Mouse (Mus musculus): ENCODE results near the gene Rrnad1. TPM values are rescaled to one million over a fixed set of nuclear protein-coding genes. Genes with fewer than 3 reads are reported as not detected.

Gene Rrnad1
- total RNA-seq (2021), result 10 to 100 TPM; 21.9 to 24.9 TPM
- long read RNA-seq, experiment 1, transcript Rrnad1-201 (8 exons, 2,492 nt), result major isoform, 6 of 22 reads
- long read RNA-seq, experiment 1, partial matches to known transcripts, result 4 of 22 reads
- long read RNA-seq, experiment 1, other reads (novel, unspliced or antisense), result 11 of 22 reads
- long read RNA-seq, experiment 2, partial matches to known transcripts, result 5 of 34 reads
- long read RNA-seq, experiment 2, other reads (novel, unspliced or antisense), result 19 of 34 reads

- DNase-seq (ENCODE audit: low spot score in 2 of 2), result peak; percentile 89 to 92
Observed at GRCm38 (mm10) chr3:87930078-87930795, at the start of gene Rrnad1, which contains the start of gene Isg20l2. Gene Rrnad1, minus strand, starts transcription at chr3:87930717. Gene Isg20l2, plus strand, starts transcription at chr3:87930314.

GRCm38 (mm10) chr3:87980085-87980484 lies 49.6 kb upstream of the Rrnad1 start:
- no peak for DNase-seq (ENCODE audit: low spot score in 2 of 2)

- no peak for DNase-seq (ENCODE audit: low spot score in 2 of 2)
Observed at GRCm38 (mm10) chr3:87979493-87979892, 49.0 kb upstream of the Rrnad1 start.

GRCm38 (mm10) chr3:87974381-87974987 lies 44.0 kb upstream of the Rrnad1 start:
- no peak for DNase-seq (ENCODE audit: low spot score in 2 of 2)

GRCm38 (mm10) chr3:87973593-87974380 lies 43.3 kb upstream of the Rrnad1 start:
- DNase-seq (ENCODE audit: low spot score in 2 of 2), result no peak

- DNase-seq (ENCODE audit: low spot score in 2 of 2), result no peak
Observed at GRCm38 (mm10) chr3:87972776-87973175, 42.3 kb upstream of the Rrnad1 start.

GRCm38 (mm10) chr3:87972203-87972664 lies 41.7 kb upstream of the Rrnad1 start:
- no peak for DNase-seq (ENCODE audit: low spot score in 2 of 2)

- DNase-seq (ENCODE audit: low spot score in 2 of 2), result no peak
Observed at GRCm38 (mm10) chr3:87971489-87972202, 41.1 kb upstream of the Rrnad1 start.

GRCm38 (mm10) chr3:87970939-87971488 lies 40.5 kb upstream of the Rrnad1 start, which contains the start of gene Nes:
Gene Nes, plus strand, starts transcription at chr3:87971078.
- DNase-seq (ENCODE audit: low spot score in 2 of 2), result no peak

GRCm38 (mm10) chr3:87970184-87970938 lies 39.8 kb upstream of the Rrnad1 start:
- no peak for DNase-seq (ENCODE audit: low spot score in 2 of 2)

- DNase-seq (ENCODE audit: low spot score in 2 of 2), result peak; percentile 57 to 75
Observed at GRCm38 (mm10) chr3:87960586-87961191, 30.2 kb upstream of the Rrnad1 start.

GRCm38 (mm10) chr3:87960191-87960585 lies 29.7 kb upstream of the Rrnad1 start:
- DNase-seq (ENCODE audit: low spot score in 2 of 2), result no peak

GRCm38 (mm10) chr3:87959371-87959770 lies 28.9 kb upstream of the Rrnad1 start:
- no peak for DNase-seq (ENCODE audit: low spot score in 2 of 2)

- no peak for DNase-seq (ENCODE audit: low spot score in 2 of 2)
Observed at GRCm38 (mm10) chr3:87958967-87959366, 28.4 kb upstream of the Rrnad1 start.

- no peak for DNase-seq (ENCODE audit: low spot score in 2 of 2)
Observed at GRCm38 (mm10) chr3:87958476-87958875, 28.0 kb upstream of the Rrnad1 start.

- DNase-seq (ENCODE audit: low spot score in 2 of 2), result no peak
Observed at GRCm38 (mm10) chr3:87958056-87958455, 27.5 kb upstream of the Rrnad1 start.

GRCm38 (mm10) chr3:87952440-87952839 lies 21.9 kb upstream of the Rrnad1 start:
- no peak for DNase-seq (ENCODE audit: low spot score in 2 of 2)

GRCm38 (mm10) chr3:87951946-87952345 lies 21.4 kb upstream of the Rrnad1 start:
- no peak for DNase-seq (ENCODE audit: low spot score in 2 of 2)

- no peak for DNase-seq (ENCODE audit: low spot score in 2 of 2)
Observed at GRCm38 (mm10) chr3:87949955-87950515, 19.5 kb upstream of the Rrnad1 start.

Measured in adrenal gland, postnatal 4 days (tissue).